8 mouse cellular contexts compared by ENCODE assay signal in the genomic region with DNA sequence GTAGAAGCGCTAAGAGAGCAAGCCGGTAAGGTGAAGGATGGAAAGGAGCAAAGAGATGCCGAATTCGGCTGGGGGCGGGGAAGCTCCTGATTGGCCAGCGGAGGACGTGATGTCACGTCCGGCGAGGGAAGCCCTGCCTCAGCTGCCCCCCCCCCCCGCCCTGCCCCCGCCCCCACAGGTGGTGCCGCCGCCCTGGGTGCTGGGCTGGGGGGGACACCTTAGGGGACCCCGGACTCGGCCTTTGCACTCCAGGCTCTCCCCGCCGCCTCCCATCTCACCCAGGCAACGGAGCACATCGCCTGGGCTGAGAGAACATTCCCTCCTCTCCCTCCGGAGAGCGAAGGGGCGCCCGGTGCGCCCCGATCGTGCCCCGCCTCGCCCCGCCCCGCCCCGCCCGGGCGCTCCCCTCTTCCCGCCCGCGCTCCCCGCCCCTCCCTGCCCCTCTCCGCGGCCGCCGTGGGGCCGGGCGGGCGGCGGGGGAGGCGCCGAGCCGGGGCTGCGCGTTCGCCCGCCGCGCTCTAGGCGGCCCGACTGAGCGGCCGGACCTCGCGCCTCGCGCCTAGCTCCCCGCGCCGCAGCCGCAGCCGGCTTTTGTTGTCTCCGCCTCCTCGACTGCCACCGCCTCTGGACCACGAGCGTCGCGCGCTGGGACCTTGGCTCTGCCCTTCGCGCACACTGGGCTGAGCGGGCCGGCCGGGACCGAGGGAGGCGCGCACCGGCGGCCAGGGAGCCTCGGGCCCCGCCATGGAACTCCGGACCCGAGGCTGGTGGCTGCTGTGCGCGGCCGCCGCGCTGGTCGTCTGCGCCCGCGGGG. TPM values are rescaled to one million over a fixed set of nuclear protein-coding genes. Genes with fewer than 3 reads are reported as not detected.
DNase-seq lines count a peak whose midpoint lies in the region; ATAC-seq and TF ChIP-seq lines count a peak whose summit lies in the region.

TSS of gene Gpc1 (plus strand) at position 458 of the 814 bp plus-strand sequence.

- no peaks in the 10 kb centered on the region for H3K27me3 ChIP-seq in intestine, embryonic 14.5 days (replicated peaks; ENCODE audit: control insufficient read depth, insufficient read depth, low read length)

- no peaks in the 10 kb centered on the region for H3K9me3 ChIP-seq in intestine, embryonic 14.5 days (ENCODE audit: control insufficient read depth, low read length)

- WGBS in intestine, embryonic 14.5 days = under 1% methylated on average over 57 of the region's 99 CpGs

- peak within 1 kb of the TSS; percentile 77 for H3K4me3 ChIP-seq in cortical plate, adult 2 months (ENCODE audit: insufficient read depth, low read length)
- peak within 1 kb of the TSS; percentile 75 for H3K4me3 ChIP-seq in intestine, embryonic 14.5 days (ENCODE audit: low read depth, low read length)

- intact Hi-C loops in left cerebral cortex, postnatal 10 days (cut with DNase I) = loop anchor here (5.0 kb wide), 2 partner anchors 134 to 309 kb away; no protein-coding TSS in a partner anchor

- H3K9ac ChIP-seq in intestine, embryonic 14.5 days (ENCODE audit: low read length) = peak within 1 kb of the TSS; percentile 90

- H3K36me3 ChIP-seq in intestine, embryonic 14.5 days (ENCODE audit: control insufficient read depth, insufficient read depth, low read length) = 0 out of 2 replicates have a peak, but pooled peaks cover 8% of the 10 kb centered on the region

- TF ChIP-seq POLR2A in cortical plate, adult 2 months (IDR thresholded peaks at IDR 0.05; ENCODE audit: extremely low read depth, insufficient read depth, low read length) = peak; percentile 87

- DNase-seq in gastrocnemius, postnatal 25 days = peak; percentile 82
- peak; percentile 90 for DNase-seq in intestine, embryonic 14.5 days (ENCODE audit: low spot score)
- peak; percentile 87 to 91 for DNase-seq in left cerebral cortex, postnatal 10 days (ENCODE audit: extremely low spot score in 1 of 2, low spot score in 2 of 2)
- peak; percentile 86 for DNase-seq in right cerebral cortex, postnatal 14 days
- DNase-seq in yolk sac, embryonic 10.5 days (ENCODE audit: low spot score) = peak; percentile 74

- peaks cover 3% of the 10 kb centered on the region; the same call in 1 of the 2 replicates for H3K4me1 ChIP-seq in cortical plate, adult 2 months (ENCODE audit: control insufficient read depth, insufficient read depth, low read length)
- H3K4me1 ChIP-seq in intestine, embryonic 14.5 days (replicated peaks; ENCODE audit: control insufficient read depth, insufficient read depth, low read length) = peaks cover 12% of the 10 kb centered on the region

- ATAC-seq in activated CD4-positive, CD25-positive, alpha-beta regulatory T cell, adult 4 months = peak; percentile 73
- peak; percentile 85 for ATAC-seq in intestine, embryonic 14.5 days (replicated peaks; ENCODE audit: low FRiP score, low TSS enrichment, low read depth)
- ATAC-seq in megakaryocyte progenitor cell, adult 5-6 weeks (replicated peaks; ENCODE audit: poor library complexity) = peak; percentile 51

- H3K27ac ChIP-seq in cortical plate, adult 2 months (ENCODE audit: insufficient read depth, low read length) = peak within 1 kb of the TSS; percentile 83; the same call in 1 of the 2 replicates
- peak within 1 kb of the TSS; percentile 90 for H3K27ac ChIP-seq in intestine, embryonic 14.5 days (ENCODE audit: low read depth)

- TF ChIP-seq CTCF in cortical plate, adult 2 months (IDR thresholded peaks at IDR 0.05; ENCODE audit: extremely low read depth, insufficient read depth, low read length) = no peak

- H3K4me2 ChIP-seq in intestine, embryonic 14.5 days (ENCODE audit: low read length) = peak within 1 kb of the TSS; percentile 77

RNA-seq across cellular contexts. Expression of gene Gpc1, which starts in this region (rescaled TPM):
- polyA plus RNA-seq in activated CD4-positive, CD25-positive, alpha-beta regulatory T cell, adult 4 months (2017; shearing (Covaris generic)) = 1 to 10 TPM; 1.6 to 2.2 TPM
- 49.5 and 58.9 TPM in 2 replicates for polyA plus RNA-seq in cortical plate, adult 2 months (2012; rRNA removed)
- 100 to 1,000 TPM; 246 to 275 TPM for total RNA-seq in gastrocnemius, postnatal 25 days (2021)
- 46.3 and 47.9 TPM in 2 replicates for polyA plus RNA-seq in intestine, embryonic 14.5 days (2014; fragmentation: Nextera tagmentation; extraction: Ambion mirVana)
- 100 to 1,000 TPM; 124 to 125 TPM for total RNA-seq in left cerebral cortex, postnatal 10 days (2021)
- total RNA-seq in megakaryocyte progenitor cell, adult 5-6 weeks (2015) = 41.5 and 51.3 TPM in 2 replicates
- total RNA-seq in megakaryocyte progenitor cell, adult 5-6 weeks (2017) = 58.8 and 70.5 TPM in 2 replicates

Comparison
In these comparisons a context has a peak if more than half of its experiments do, and no peak if none do; other contexts are left out.
1. Peak in every context shown above with its lines: DNase-seq, ATAC-seq, H3K4me3 ChIP-seq and H3K27ac ChIP-seq.
2. RNA of gene Gpc1 (polyA plus RNA-seq): 49.5 to 58.9 TPM in cortical plate, adult 2 months and 46.3 to 47.9 TPM in intestine, embryonic 14.5 days; 1.6 to 2.2 TPM in activated CD4-positive, CD25-positive, alpha-beta regulatory T cell, adult 4 months; every median in the first group is over 10 times any median in the second.